In genomic region chr5:147716276-147716675, GRCm38 (mm10) we compare ENCODE assay signal across 15 mouse cellular contexts. TPM values are rescaled to one million over a fixed set of nuclear protein-coding genes. Genes with fewer than 3 reads are reported as not detected.
DNase-seq lines count a peak whose midpoint lies in the region; ATAC-seq and TF ChIP-seq lines count a peak whose summit lies in the region.
"Had no signal": no experiment of that assay in that cellular context is flagged by ENCODE, and none has a peak within 500 bp of the region (broad histone marks: within the 10 kb centered on the region; RNA-seq: fewer than 3 reads in every experiment).

No protein-coding gene starts in this region.

- H3K9ac ChIP-seq in forebrain, postnatal 0 days, result no peak overlapping the region
- H3K9ac ChIP-seq: embryonic facial prominence, embryonic 12.5 days; limb, embryonic 15.5 days; stomach, embryonic 15.5 days had no signal

- H3K4me3 ChIP-seq in forebrain, postnatal 0 days (ENCODE audit: low read depth, low read length), result no peak overlapping the region
- H3K4me3 ChIP-seq: embryonic facial prominence, embryonic 12.5 days; limb, embryonic 15.5 days; midbrain, embryonic 10.5 days; stomach, embryonic 15.5 days had no signal

- 45% methylated on average over 9 of the region's 9 CpGs for WGBS in forebrain, postnatal 0 days

- no peak overlapping the region for H3K27ac ChIP-seq in forebrain, postnatal 0 days (ENCODE audit: low read depth, low read length)
- H3K27ac ChIP-seq: embryonic facial prominence, embryonic 12.5 days; limb, embryonic 15.5 days; midbrain, embryonic 10.5 days; stomach, embryonic 15.5 days had no signal

- no peaks in the 10 kb centered on the region for H3K4me1 ChIP-seq in forebrain, postnatal 0 days (ENCODE audit: insufficient read depth)
- H3K4me1 ChIP-seq: embryonic facial prominence, embryonic 12.5 days; limb, embryonic 15.5 days; midbrain, embryonic 10.5 days; stomach, embryonic 15.5 days had no signal

- peak; percentile 20 to 36 for DNase-seq in cerebellum, postnatal 25 days
- no peak for DNase-seq in cerebellum, adult 11 months
- peak; percentile 12 for DNase-seq in heart, postnatal 4 days
- no peak for DNase-seq in heart, adult 8-10 months (ENCODE audit: low spot score)
- DNase-seq in lung, postnatal 36 days, result peak; percentile 19
- no peak for DNase-seq in lung, adult 18-20 months
- peak; percentile 21 for DNase-seq in forebrain, postnatal 0 days
- no peak for DNase-seq in adrenal gland, postnatal 10 days
- DNase-seq: cerebellum, adult 9-11 months; lung, adult 2 months; thymus, postnatal 36 days had no signal

- H3K4me2 ChIP-seq in forebrain, postnatal 0 days (ENCODE audit: low read depth), result no peak overlapping the region
- H3K4me2 ChIP-seq: embryonic facial prominence, embryonic 12.5 days; limb, embryonic 15.5 days; stomach, embryonic 15.5 days had no signal

- no peaks in the 10 kb centered on the region for H3K9me3 ChIP-seq in forebrain, postnatal 0 days (ENCODE audit: low read length)
- H3K9me3 ChIP-seq: embryonic facial prominence, embryonic 12.5 days; limb, embryonic 15.5 days; midbrain, embryonic 10.5 days; stomach, embryonic 15.5 days had no signal

- H3K27me3 ChIP-seq in forebrain, postnatal 0 days (ENCODE audit: insufficient read depth, low read length), result peaks cover 16% of the 10 kb centered on the region

- no peak for TF ChIP-seq CTCF in forebrain, postnatal 0 days (IDR thresholded peaks at IDR 0.05; ENCODE audit: low read depth)

- peak; percentile 50; the same call in 1 of the 2 replicates for ATAC-seq in forebrain, postnatal 0 days

- no peaks in the 10 kb centered on the region for H3K36me3 ChIP-seq in forebrain, postnatal 0 days (ENCODE audit: insufficient read depth)
- H3K36me3 ChIP-seq: embryonic facial prominence, embryonic 12.5 days; limb, embryonic 15.5 days; midbrain, embryonic 10.5 days; stomach, embryonic 15.5 days had no signal

RNA-seq across cellular contexts. Expression of gene Flt1, which starts 9.5 kb away (rescaled TPM):
- 10 to 100 TPM; 44.1 to 45.8 TPM for total RNA-seq in heart, postnatal 4 days (2021)
- 10 to 100 TPM; 69.6 to 80.3 (median 73.2) TPM for total RNA-seq in heart, adult 8-10 months (2022)
- total RNA-seq in forebrain, postnatal 0 days (2014; rRNA removed), result 8.5 and 11.6 TPM in 2 replicates
- 6.4 and 10.1 TPM in 2 replicates for polyA plus RNA-seq in forebrain, postnatal 0 days (2015; fragmentation: Nextera tagmentation; extraction: Ambion mirVana)
- 10 to 100 TPM; 37.5 to 40.7 TPM for total RNA-seq in adrenal gland, postnatal 10 days (2021)

Comparison
In these comparisons a context has a peak if more than half of its experiments do, and no peak if none do; other contexts are left out.
1. DNase-seq: peak in cerebellum, postnatal 25 days (2 of 2), heart, postnatal 4 days (single experiment), lung, postnatal 36 days (single experiment) and forebrain, postnatal 0 days (single experiment); none in cerebellum, adult 11 months (single experiment), heart, adult 8-10 months (single experiment), lung, adult 18-20 months (0 of 2) and adrenal gland, postnatal 10 days (single experiment).